Mouse (Mus musculus) limb, embryonic 15.5 days (tissue): ENCODE results near the gene Syngr1. TPM values are rescaled to one million over a fixed set of nuclear protein-coding genes. Genes with fewer than 3 reads are reported as not detected.

Experiments used
- ATAC-seq: fragments of 200-750 bp; cut with Nextera tagmentation; 2 replicates; pipeline ENCODE4 v1.8.0; 2017; ENCODE audit warnings: low read depth, moderate TSS enrichment; ENCODE audit not compliant: insufficient number of reproducible peaks, low FRiP score, low TSS enrichment
- H3K27ac ChIP-seq: fragments of 300-500 bp; sonication (generic); 2 replicates; pipeline ENCODE4 v1.5.1; 2015; ENCODE audit warnings: moderate library complexity, mild to moderate bottlenecking, inconsistent platforms
- H3K27me3 ChIP-seq: fragments of 300-500 bp; sonication (generic); 2 replicates; pipeline ENCODE4 v1.6.1; 2015; ENCODE audit warnings: inconsistent platforms
- H3K36me3 ChIP-seq: fragments of 300-500 bp; sonication (generic); 2 replicates; pipeline ENCODE4 v1.6.1; 2015; ENCODE audit warnings: inconsistent platforms
- H3K4me1 ChIP-seq: fragments of 300-500 bp; sonication (generic); 2 replicates; pipeline ENCODE4 v1.6.1; 2015; ENCODE audit warnings: inconsistent platforms
- H3K4me2 ChIP-seq: fragments of 300-500 bp; sonication (generic); 2 replicates; pipeline ENCODE4 v1.6.1; 2015; ENCODE audit warnings: mild to moderate bottlenecking, inconsistent platforms
- H3K4me3 ChIP-seq: fragments of 300-500 bp; sonication (generic); 2 replicates; pipeline ENCODE4 v1.5.1; 2015; ENCODE audit warnings: mild to moderate bottlenecking, inconsistent platforms
- H3K9ac ChIP-seq: fragments of 300-500 bp; sonication (generic); 2 replicates; pipeline ENCODE4 v1.6.1; 2015; ENCODE audit warnings: inconsistent platforms
- H3K9me3 ChIP-seq: fragments of 300-500 bp; sonication (generic); 2 replicates; pipeline ENCODE4 v1.6.1; 2016; ENCODE audit warnings: inconsistent platforms
- whole genome bisulfite sequencing: fragments of 180-500 bp; shearing (Covaris S2); methylation state at CpG from one replicate; pipeline ENCODE4 v1.1.7; 2015; 5-methylcytosine and 5-hydroxymethylcytosine counted together
- polyA plus RNA-seq: library from polyadenylated mRNA; unstranded; fragments of >200 nt; fragmentation: Nextera tagmentation; extraction: Ambion mirVana; gene quantifications from 2 replicates; pipeline ENCODE4 v1.2.1, GENCODE M21; 2015

Gene Syngr1
- polyA plus RNA-seq, 1 experiment from 2014 or later = 10.4 TPM

DNA sequence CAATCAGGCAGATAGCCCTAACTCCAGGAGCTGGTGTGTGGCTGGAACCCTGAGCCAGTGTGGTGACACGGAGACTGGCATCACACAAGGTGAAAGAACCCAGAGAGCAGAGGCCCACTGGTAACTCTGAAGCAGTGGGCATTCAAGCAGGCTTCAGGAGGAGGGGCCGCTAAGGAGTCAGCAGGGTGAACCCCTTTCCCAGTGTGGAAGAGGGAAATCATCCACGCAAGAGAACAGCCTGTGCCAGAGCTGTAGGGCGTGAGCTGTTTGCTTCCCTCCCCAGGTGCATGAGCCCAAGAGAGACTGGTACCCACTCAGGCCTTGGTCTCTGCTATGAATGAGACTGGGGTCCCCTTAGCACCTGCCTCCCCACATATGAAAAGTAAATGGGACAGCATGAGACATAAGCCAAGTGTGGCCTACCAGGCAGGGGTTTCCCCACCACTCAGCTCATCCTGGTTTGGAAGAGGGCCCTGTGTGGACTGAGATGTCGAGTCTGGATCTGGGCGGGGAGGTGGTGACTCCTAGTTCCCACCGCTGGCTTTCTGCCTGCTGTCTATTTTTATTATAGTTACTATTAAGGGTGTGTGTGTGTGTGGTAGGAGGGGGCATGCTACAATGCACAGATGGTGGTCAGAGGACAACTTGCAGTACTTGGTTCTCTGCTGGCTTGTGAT lies 18.4 kb upstream of the Syngr1 start:
- Histone ChIP-seq H3K4me2 (no peak overlapping the region), H3K36me3 (peaks cover 16% of the 10 kb centered on the region), H3K4me1 (peaks cover 19% of the 10 kb centered on the region), H3K4me3 (no peak overlapping the region), H3K9me3 (no peaks in the 10 kb centered on the region), H3K9ac (no peak overlapping the region), H3K27ac (no peak overlapping the region), H3K27me3 (no peaks in the 10 kb centered on the region)
- no peak for ATAC-seq
- WGBS = 76% methylated on average over 7 of the region's 7 CpGs

DNA sequence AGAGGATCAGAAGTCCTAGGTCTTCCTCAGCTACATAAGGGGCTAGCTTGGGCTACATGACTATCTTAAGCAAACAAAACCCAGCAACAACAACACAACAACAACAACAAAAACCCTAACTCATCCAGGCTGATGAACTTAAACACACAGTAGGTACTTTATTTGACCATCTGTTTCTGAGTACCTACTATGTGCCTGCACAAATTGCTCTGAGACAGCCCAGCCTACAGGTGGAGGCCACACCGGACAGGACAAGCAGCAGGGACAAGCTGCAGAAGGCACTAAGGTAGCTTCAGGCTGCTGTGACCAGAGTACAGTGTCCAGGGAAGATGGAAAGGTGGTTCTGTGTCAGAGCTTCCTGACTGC lies 17.9 kb upstream of the Syngr1 start:
- 97% methylated on average over 1 of the region's 1 CpGs for WGBS
- ATAC-seq = no peak

DNA sequence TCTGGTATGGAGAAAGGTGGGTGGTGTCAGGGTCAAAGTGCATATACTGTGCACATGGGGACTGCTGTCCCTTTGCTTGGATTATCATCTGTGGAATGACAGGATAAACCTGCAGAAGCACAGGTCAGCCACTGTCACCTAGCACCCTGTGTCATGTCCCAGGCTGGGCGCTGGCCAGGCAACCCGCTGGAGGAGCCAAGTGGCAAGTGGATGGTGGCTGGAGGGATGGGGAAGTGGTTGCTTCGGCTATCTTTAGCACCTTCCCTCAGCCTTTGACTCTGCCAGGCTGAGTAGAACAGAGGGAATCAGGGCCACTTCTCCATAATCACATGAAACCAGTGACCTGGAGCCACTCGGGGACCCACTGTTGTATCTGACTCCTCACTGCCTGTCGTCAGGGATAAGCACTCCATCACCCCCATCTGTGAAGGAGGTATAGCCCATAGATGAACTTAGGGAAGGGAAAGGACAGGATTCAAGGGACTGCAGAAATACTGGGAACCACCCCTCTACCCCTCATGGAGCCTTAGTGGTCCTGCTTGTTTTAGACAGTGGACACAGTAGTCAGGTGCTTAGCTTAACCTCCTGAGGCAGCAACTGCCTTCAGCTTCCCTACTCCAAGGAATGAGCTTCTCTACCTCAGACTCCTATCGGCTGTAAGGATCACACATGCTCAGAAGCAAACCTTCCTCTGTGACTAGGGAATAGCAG lies 16.3 kb upstream of the Syngr1 start:
- ATAC-seq = no peak
- Histone ChIP-seq H3K36me3 (peaks cover 37% of the 10 kb centered on the region), H3K27me3 (no peaks in the 10 kb centered on the region), H3K4me1 (peaks cover 25% of the 10 kb centered on the region), H3K4me3 (no peak overlapping the region), H3K27ac (peak overlapping the region; percentile 80; the same call in 1 of the 2 replicates), H3K4me2 (no peak overlapping the region), H3K9me3 (no peaks in the 10 kb centered on the region), H3K9ac (no peak overlapping the region)
- WGBS = 52% methylated on average over 6 of the region's 6 CpGs

More for the DNA sequence above, 17.9 kb upstream of the Syngr1 start:
- peaks cover 19% of the 10 kb centered on the region for H3K4me1 ChIP-seq
- no peak overlapping the region for H3K4me2 ChIP-seq
- H3K27me3 ChIP-seq = no peaks in the 10 kb centered on the region
- no peak overlapping the region for H3K4me3 ChIP-seq
- no peak overlapping the region for H3K27ac ChIP-seq
- no peak overlapping the region for H3K9ac ChIP-seq
- peaks cover 22% of the 10 kb centered on the region for H3K36me3 ChIP-seq
- no peaks in the 10 kb centered on the region for H3K9me3 ChIP-seq

DNA sequence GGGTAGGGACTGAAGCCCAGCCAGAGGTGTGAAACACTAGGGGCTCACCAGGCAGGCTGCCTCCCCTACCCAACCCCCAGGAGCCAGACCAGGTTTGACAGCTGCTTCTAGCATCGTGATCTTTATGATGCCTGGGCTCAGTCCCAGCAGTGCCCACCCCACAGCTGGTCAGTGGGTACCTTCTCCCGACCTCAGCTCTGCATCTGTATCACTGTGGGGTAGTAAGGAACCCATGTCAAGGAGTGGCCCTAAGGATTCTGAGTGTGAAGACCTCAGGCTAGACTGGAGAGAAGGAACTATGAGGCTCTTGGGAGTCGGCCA lies 15.8 kb upstream of the Syngr1 start:
- no peaks in the 10 kb centered on the region for H3K27me3 ChIP-seq

DNA sequence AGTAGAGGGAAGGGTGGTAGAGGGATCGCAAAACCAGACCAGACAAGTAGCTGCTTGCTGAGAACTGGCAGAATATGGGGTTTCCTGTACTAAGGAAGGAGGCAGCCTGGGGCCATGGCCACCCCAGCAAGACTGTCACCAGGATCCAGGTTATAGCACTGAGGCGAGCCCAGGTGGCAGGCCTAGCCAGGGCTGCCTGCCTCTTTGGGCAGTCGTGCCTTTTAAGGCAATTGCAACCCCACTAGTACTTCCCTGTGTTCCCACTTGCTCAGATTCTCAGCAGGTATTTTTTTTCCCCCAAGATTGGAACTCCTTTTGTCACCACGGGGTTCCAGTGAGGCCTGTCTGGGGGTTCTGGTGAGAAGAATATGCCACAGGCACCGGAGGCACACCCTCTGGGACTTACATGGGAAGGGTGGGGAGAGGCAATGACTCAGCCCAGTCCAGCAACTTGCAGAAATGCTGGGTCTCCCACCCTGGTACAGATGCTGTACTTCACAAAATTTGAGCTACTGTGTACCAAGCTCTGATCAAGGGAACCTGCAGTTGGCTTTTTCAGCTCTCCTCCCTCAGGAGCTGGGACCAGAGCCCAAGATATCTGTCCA lies 15.3 kb upstream of the Syngr1 start:
- no peak overlapping the region for H3K4me2 ChIP-seq
- no peak overlapping the region for H3K9ac ChIP-seq
- 13% methylated on average over 5 of the region's 5 CpGs for WGBS
- no peaks in the 10 kb centered on the region for H3K9me3 ChIP-seq
- ATAC-seq = peak; percentile 8; the same call in 1 of the 2 replicates
- H3K27me3 ChIP-seq = no peaks in the 10 kb centered on the region
- peaks cover 47% of the 10 kb centered on the region for H3K36me3 ChIP-seq
- peaks cover 35% of the 10 kb centered on the region for H3K4me1 ChIP-seq
- H3K27ac ChIP-seq = peak overlapping the region; percentile 80
- no peak overlapping the region for H3K4me3 ChIP-seq

More for the DNA sequence above, 15.8 kb upstream of the Syngr1 start:
- Histone ChIP-seq H3K4me2 (no peak overlapping the region), H3K27ac (peak overlapping the region; percentile 80), H3K9ac (no peak overlapping the region), H3K4me1 (peaks cover 30% of the 10 kb centered on the region), H3K4me3 (no peak overlapping the region), H3K9me3 (no peaks in the 10 kb centered on the region), H3K36me3 (peaks cover 42% of the 10 kb centered on the region)
- no peak for ATAC-seq
- WGBS = 13% methylated on average over 3 of the region's 3 CpGs

DNA sequence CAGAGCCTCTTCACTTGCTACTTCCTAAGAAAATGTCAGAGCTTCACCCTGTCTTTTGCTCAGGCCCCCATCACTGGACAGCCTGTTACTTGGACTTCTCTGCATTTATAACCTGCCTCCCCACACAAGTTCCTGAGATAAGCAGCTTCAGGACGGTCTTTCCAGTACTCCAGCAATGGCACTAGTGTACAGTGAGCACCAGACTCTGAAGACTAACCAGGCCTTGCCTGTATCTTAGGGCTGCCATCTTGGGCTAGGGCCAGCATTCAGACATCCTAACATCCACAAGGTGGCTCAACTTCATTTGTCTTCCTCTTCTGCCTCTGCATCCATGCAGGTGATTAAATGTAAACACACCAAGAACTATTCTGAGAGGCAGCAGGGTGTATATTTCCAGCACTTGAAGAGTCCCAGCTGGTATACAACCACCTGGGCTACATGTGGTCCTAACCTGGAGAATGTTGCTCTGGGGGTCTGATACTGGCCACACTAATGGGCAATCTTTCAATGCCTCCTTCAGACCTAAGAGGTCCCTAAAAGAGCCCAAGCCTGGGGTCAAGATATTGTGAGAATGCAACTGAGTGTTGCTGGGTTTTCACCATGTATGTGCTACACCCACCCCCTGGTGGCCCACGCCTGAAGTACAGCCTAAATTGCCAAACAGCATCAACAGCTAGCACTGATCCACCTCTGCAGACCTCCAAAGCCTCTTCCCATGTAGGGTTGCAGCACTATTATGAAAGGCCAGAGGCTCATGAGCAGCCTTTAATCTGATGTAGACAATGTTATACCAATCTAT lies 14.6 kb upstream of the Syngr1 start:
- 0 out of 2 replicates have a peak, but pooled peaks have one; percentile 16 for ATAC-seq
- 8% methylated on average over 2 of the region's 2 CpGs for WGBS
- no peak overlapping the region for H3K9ac ChIP-seq
- no peaks in the 10 kb centered on the region for H3K9me3 ChIP-seq
- H3K4me3 ChIP-seq = no peak overlapping the region
- no peak overlapping the region for H3K4me2 ChIP-seq
- peaks cover 42% of the 10 kb centered on the region for H3K4me1 ChIP-seq
- peaks cover 53% of the 10 kb centered on the region for H3K36me3 ChIP-seq
- H3K27ac ChIP-seq = peak overlapping the region; percentile 80
- H3K27me3 ChIP-seq = no peaks in the 10 kb centered on the region

DNA sequence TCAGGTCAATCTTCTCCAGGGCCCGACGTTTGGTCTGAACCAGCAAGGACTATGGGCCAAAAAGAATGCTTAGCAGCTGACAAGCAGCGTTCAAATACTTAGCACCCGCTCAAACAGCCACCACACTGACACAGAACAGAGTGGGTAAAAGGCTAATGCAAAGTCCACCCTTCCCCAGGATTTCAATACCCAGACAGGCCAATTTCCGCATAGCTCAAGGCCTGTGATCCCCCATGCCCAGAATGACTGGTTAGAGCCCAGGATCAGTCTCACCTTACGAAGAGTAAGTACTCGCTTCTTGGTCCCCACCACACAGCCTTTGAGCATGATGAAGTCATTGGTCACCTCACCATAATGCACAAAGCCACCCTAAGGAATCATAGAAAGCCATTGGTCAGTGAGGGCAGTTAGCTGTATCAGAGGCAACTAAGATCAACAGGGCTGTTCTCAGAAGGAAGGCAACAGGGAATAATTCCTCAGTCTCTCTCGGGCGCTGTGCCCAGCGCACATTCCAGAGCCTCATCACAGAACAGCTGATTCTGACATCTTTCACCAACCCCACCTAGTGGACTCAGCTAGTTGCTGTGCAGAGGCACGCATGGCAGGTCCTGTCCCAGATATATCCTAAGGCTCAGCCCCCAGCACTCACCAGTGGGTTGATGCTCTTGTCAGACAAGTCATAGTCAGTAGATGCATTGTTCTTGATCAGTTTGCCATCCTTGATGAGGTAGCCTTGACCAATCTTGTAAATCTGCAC lies 12.9 kb upstream of the Syngr1 start:
- Histone ChIP-seq H3K36me3 (peaks cover 59% of the 10 kb centered on the region), H3K27ac (no peak overlapping the region), H3K4me3 (no peak overlapping the region), H3K4me1 (peaks cover 48% of the 10 kb centered on the region), H3K27me3 (no peaks in the 10 kb centered on the region), H3K9me3 (no peaks in the 10 kb centered on the region), H3K9ac (no peak overlapping the region), H3K4me2 (no peak overlapping the region)
- no peak for ATAC-seq
- 70% methylated on average over 11 of the region's 11 CpGs for WGBS

DNA sequence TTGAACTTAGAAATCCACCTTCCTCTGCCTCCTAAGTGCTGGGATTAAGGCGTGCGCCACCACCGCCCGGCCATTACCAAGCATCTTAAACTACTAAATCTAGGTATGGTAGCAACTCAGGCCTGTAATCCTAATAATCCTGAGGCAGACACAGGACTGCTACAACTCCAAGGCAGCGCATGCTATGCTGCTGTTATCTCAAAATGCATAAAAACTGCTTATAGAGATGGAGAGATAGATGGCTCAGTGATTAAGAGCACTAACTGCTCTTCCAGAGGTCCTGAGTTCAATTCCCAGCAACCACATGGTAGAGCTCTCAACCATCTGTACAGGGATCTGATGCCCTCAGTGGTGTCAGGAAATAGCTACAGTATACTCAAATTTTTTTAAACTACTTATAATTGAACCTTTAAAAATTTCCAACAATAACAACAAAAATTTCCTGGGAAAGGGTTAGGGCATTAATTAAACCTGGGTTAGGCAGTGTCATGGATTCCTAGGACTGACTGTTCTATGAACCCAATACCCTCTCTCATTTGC lies 11.9 kb upstream of the Syngr1 start:
- Histone ChIP-seq H3K36me3 (peaks cover 59% of the 10 kb centered on the region), H3K4me3 (no peak overlapping the region), H3K4me2 (no peak overlapping the region), H3K27ac (no peak overlapping the region), H3K27me3 (no peaks in the 10 kb centered on the region), H3K4me1 (peaks cover 48% of the 10 kb centered on the region), H3K9ac (no peak overlapping the region), H3K9me3 (no peaks in the 10 kb centered on the region)
- no peak for ATAC-seq
- 91% methylated on average over 5 of the region's 5 CpGs for WGBS

DNA sequence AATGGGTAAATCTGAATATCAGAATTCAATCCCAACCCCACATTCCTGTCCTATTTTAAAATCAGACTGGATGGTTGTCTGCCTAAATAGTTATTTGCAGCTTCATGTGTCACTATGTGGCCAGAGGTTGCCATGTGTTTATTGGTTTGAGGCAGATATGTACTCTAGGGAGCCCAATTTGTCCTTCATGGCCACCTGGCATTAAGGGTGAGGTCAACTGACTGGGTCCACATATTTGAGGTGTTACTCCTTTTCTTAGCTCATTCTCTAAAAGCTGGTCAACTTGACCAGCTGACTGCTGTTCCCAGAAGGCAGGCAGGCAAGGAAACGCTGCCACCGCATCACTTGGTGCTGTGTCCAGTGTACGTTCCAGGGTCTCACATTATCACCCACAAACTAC lies 11.2 kb upstream of the Syngr1 start:
- 77% methylated on average over 3 of the region's 3 CpGs for WGBS
- no peak for ATAC-seq
- Histone ChIP-seq H3K4me2 (no peak overlapping the region), H3K27ac (no peak overlapping the region), H3K4me3 (no peak overlapping the region), H3K27me3 (no peaks in the 10 kb centered on the region), H3K36me3 (peaks cover 59% of the 10 kb centered on the region), H3K9ac (0 out of 2 replicates have a peak overlapping the region, but pooled peaks have one; percentile 7), H3K4me1 (peaks cover 45% of the 10 kb centered on the region), H3K9me3 (no peaks in the 10 kb centered on the region)

DNA sequence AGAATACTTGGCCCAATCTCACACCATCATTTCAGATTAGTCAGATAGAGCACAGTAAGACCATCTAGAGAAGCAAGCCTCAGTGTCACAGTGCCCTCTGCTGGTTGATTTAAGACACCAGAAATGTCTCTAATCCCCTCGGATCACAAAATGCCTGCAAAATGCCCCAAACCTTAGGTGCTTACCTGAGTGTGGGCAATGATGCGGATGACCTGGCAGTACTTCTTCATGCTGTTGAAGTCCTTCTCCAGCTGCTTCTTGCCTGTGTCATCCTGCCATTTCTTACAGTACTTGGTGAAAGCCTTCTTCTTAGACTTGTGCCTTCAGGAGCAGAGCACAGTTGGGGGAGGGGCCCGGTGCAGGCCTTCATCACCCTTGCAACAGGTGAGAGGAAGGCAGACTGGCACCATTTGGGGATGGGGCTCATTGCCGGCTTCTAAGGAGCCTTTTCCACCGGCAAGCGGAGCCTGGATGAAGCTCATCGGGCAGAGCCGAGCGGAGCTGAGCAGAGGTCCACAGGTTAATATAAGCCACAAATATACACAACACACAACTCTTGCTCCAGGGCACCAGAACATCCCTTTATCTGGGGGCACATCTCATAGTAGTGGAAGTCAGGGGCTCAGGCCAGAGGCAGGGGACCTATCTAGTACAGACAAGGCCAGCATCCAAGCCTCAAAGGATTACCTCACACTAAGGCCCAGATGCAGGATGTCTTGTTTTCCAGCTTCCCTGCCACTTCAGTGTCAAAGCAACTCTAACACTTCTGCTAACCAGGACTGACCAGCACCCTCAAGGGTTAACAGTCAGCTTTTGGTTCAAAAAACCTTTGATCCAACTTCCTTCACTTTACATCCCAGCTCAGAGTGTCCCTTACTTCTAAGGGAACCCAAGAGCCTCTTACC lies 10.2 kb upstream of the Syngr1 start:
- no peak for ATAC-seq
- Histone ChIP-seq H3K36me3 (peaks cover 59% of the 10 kb centered on the region), H3K4me2 (peak overlapping the region; percentile 66), H3K27me3 (no peaks in the 10 kb centered on the region), H3K27ac (peak overlapping the region; percentile 39), H3K4me1 (peaks cover 35% of the 10 kb centered on the region), H3K4me3 (peak overlapping the region; percentile 62), H3K9me3 (no peaks in the 10 kb centered on the region), H3K9ac (peak overlapping the region; percentile 27)
- 45% methylated on average over 9 of the region's 9 CpGs for WGBS
